Comparison of ENCODE assay signal across 8 mouse cellular contexts in the genomic region with DNA sequence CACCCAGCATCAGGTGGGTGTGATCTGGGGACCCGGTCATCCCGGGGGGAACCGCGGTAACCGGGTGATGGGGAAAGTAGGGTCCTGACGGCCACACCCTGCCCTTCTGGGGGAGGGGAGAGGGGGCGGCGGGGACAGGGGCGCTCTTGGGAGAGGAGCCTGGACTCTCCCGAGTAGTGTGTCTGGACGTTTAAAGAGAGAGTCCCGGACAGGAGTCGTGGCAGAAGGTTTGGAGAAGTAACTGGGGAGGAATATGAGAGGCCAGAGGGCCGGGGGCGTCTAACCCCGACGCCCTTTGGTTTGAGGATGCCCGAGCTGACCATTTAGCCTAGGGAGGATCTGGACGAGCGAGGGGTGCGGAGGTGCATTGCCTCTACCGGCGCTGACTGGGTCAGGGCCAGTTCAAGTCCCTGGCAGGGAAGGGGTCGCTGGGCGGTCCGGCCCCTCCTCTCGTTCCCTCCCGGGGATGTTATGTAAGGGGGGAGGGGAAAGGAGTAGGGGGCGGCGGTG. TPM values are rescaled to one million over a fixed set of nuclear protein-coding genes. Genes with fewer than 3 reads are reported as not detected.
DNase-seq lines count a peak whose midpoint lies in the region; ATAC-seq and TF ChIP-seq lines count a peak whose summit lies in the region.

No protein-coding gene starts in this region.

- peak overlapping the region; percentile 98 for H3K4me2 ChIP-seq in hindbrain, embryonic 13.5 days
- H3K4me2 ChIP-seq in midbrain, embryonic 15.5 days, result peak overlapping the region; percentile 95

- peaks cover 36% of the 10 kb centered on the region for H3K4me1 ChIP-seq in liver, adult 2 months (ENCODE audit: control insufficient read depth, insufficient read depth, low read length)
- H3K4me1 ChIP-seq in cortical plate, adult 2 months (ENCODE audit: control insufficient read depth, insufficient read depth, low read length), result peaks cover 6% of the 10 kb centered on the region
- H3K4me1 ChIP-seq in hindbrain, embryonic 13.5 days (replicated peaks), result peaks cover 36% of the 10 kb centered on the region
- H3K4me1 ChIP-seq in midbrain, embryonic 15.5 days, result peaks cover 30% of the 10 kb centered on the region

- peak; percentile 50 for ATAC-seq in hindbrain, embryonic 13.5 days (ENCODE audit: low FRiP score)
- peak; percentile 9; the same call in 1 of the 2 replicates for ATAC-seq in midbrain, embryonic 15.5 days (replicated peaks)
- no peak for ATAC-seq in frontal cortex, adult (ENCODE audit: low TSS enrichment)

- peak overlapping the region; percentile 97 for H3K27ac ChIP-seq in liver, adult 2 months (replicated peaks; ENCODE audit: insufficient read depth, low read depth, low read length)
- peak overlapping the region; percentile 69; the same call in 1 of the 2 replicates for H3K27ac ChIP-seq in cortical plate, adult 2 months (ENCODE audit: insufficient read depth, low read length)
- peak overlapping the region; percentile 78 for H3K27ac ChIP-seq in hindbrain, embryonic 13.5 days
- peak overlapping the region; percentile 72 for H3K27ac ChIP-seq in midbrain, embryonic 15.5 days

- DNase-seq in liver, adult 2 months (ENCODE audit: extremely low read depth, low read depth, low spot score), result no peak
- no peak for DNase-seq in liver
- DNase-seq in thymus, postnatal 4 days, result no peak
- no peak for DNase-seq in urinary bladder, adult 18-20 months (ENCODE audit: low spot score in 2 of 2)

- TF ChIP-seq POLR2A in liver, adult 2 months (IDR thresholded peaks at IDR 0.05; ENCODE audit: extremely low read depth, insufficient read depth, low read length), result peak; percentile 40; the same call in 1 of the 2 replicates
- TF ChIP-seq POLR2A in cortical plate, adult 2 months (IDR thresholded peaks at IDR 0.05; ENCODE audit: extremely low read depth, insufficient read depth, low read length), result no peak

- peak overlapping the region; percentile 87 for H3K9ac ChIP-seq in liver, adult 2 months (ENCODE audit: low read depth, low read length)
- H3K9ac ChIP-seq in hindbrain, embryonic 13.5 days, result peak overlapping the region; percentile 81
- peak overlapping the region; percentile 64 for H3K9ac ChIP-seq in midbrain, embryonic 15.5 days

- WGBS in liver, adult 2 months, result under 1% methylated on average over 29 of the region's 30 CpGs
- under 1% methylated on average over 30 of the region's 30 CpGs for WGBS in hindbrain, embryonic 13.5 days
- under 1% methylated on average over 30 of the region's 30 CpGs for WGBS in midbrain, embryonic 15.5 days

- peaks cover 25% of the 10 kb centered on the region for H3K36me3 ChIP-seq in liver, adult 2 months (ENCODE audit: control insufficient read depth, insufficient read depth, low read length)
- peaks cover 20% of the 10 kb centered on the region for H3K36me3 ChIP-seq in hindbrain, embryonic 13.5 days
- peaks cover 12% of the 10 kb centered on the region for H3K36me3 ChIP-seq in midbrain, embryonic 15.5 days (replicated peaks)

- peak overlapping the region; percentile 91 for H3K4me3 ChIP-seq in liver, adult 2 months (ENCODE audit: insufficient read depth, low read depth, low read length)
- H3K4me3 ChIP-seq in cortical plate, adult 2 months (ENCODE audit: insufficient read depth, low read length), result peak overlapping the region; percentile 79
- peak overlapping the region; percentile 76 for H3K4me3 ChIP-seq in hindbrain, embryonic 13.5 days
- peak overlapping the region; percentile 78 for H3K4me3 ChIP-seq in midbrain, embryonic 15.5 days

- peaks cover 4% of the 10 kb centered on the region; the same call in 1 of the 2 replicates for H3K79me2 ChIP-seq in liver, adult 2 months (ENCODE audit: control insufficient read depth, insufficient read depth, low read length)

- no peaks in the 10 kb centered on the region for H3K9me3 ChIP-seq in hindbrain, embryonic 13.5 days
- no peaks in the 10 kb centered on the region for H3K9me3 ChIP-seq in midbrain, embryonic 15.5 days

- TF ChIP-seq CTCF in liver, adult 2 months (IDR thresholded peaks at IDR 0.05; ENCODE audit: low read depth, low read length), result no peak
- TF ChIP-seq CTCF in cortical plate, adult 2 months (IDR thresholded peaks at IDR 0.05; ENCODE audit: extremely low read depth, insufficient read depth, low read length), result no peak

- H3K27me3 ChIP-seq in liver, adult 2 months (ENCODE audit: control insufficient read depth, insufficient read depth, low read length), result no peaks in the 10 kb centered on the region
- H3K27me3 ChIP-seq in hindbrain, embryonic 13.5 days, result 0 out of 2 replicates have a peak, but pooled peaks cover 1% of the 10 kb centered on the region
- 0 out of 2 replicates have a peak, but pooled peaks cover 6% of the 10 kb centered on the region for H3K27me3 ChIP-seq in midbrain, embryonic 15.5 days (replicated peaks)

RNA-seq across cellular contexts. Expression of a gene that starts 0.3 kb away (rescaled TPM):
- 121 and 238 TPM in 2 replicates for total RNA-seq in liver, adult 2 months (2014; rRNA removed)
- polyA plus RNA-seq in liver, adult 2 months (2012; rRNA removed), result 237 and 265 TPM in 2 replicates
- polyA plus RNA-seq in cortical plate, adult 2 months (2012; rRNA removed), result 0.89 and 1.3 TPM in 2 replicates
- 2.7 and 3.4 TPM in 2 replicates for polyA plus RNA-seq in hindbrain, embryonic 13.5 days (2015; fragmentation: Nextera tagmentation; extraction: Ambion mirVana)
- 2.2 and 2.8 TPM in 2 replicates for polyA plus RNA-seq in midbrain, embryonic 15.5 days (2015; fragmentation: Nextera tagmentation; extraction: Ambion mirVana)

RNA-seq across cellular contexts. Expression of a gene that starts 7.3 kb away (rescaled TPM):
- 14.4 and 30.4 TPM in 2 replicates for total RNA-seq in liver, adult 2 months (2014; rRNA removed)
- 20.3 and 21.5 TPM in 2 replicates for polyA plus RNA-seq in liver, adult 2 months (2012; rRNA removed)
- 12.8 and 14.1 TPM in 2 replicates for polyA plus RNA-seq in cortical plate, adult 2 months (2012; rRNA removed)
- polyA plus RNA-seq in hindbrain, embryonic 13.5 days (2015; fragmentation: Nextera tagmentation; extraction: Ambion mirVana), result 6.2 and 7.1 TPM in 2 replicates
- 8.4 and 8.7 TPM in 2 replicates for polyA plus RNA-seq in midbrain, embryonic 15.5 days (2015; fragmentation: Nextera tagmentation; extraction: Ambion mirVana)

RNA-seq across cellular contexts. Expression of a gene that starts 22.4 kb away (rescaled TPM):
- total RNA-seq in liver, adult 2 months (2014; rRNA removed), result 687 and 824 TPM in 2 replicates
- 1,567 and 1,654 TPM in 2 replicates for polyA plus RNA-seq in liver, adult 2 months (2012; rRNA removed)
- polyA plus RNA-seq in cortical plate, adult 2 months (2012; rRNA removed), result 0.15 and 0.26 TPM in 2 replicates
- 0.12 TPM in 1 of 2 replicates, not detected in the other for polyA plus RNA-seq in hindbrain, embryonic 13.5 days (2015; fragmentation: Nextera tagmentation; extraction: Ambion mirVana)
- 0.37 TPM in 1 of 2 replicates, not detected in the other for polyA plus RNA-seq in midbrain, embryonic 15.5 days (2015; fragmentation: Nextera tagmentation; extraction: Ambion mirVana)

RNA-seq across cellular contexts. Expression of a gene that starts 24.8 kb away (rescaled TPM):
- total RNA-seq in liver, adult 2 months (2014; rRNA removed), result 72.8 and 102 TPM in 2 replicates
- 59.4 and 63.3 TPM in 2 replicates for polyA plus RNA-seq in liver, adult 2 months (2012; rRNA removed)
- polyA plus RNA-seq in cortical plate, adult 2 months (2012; rRNA removed), result 88.8 and 89.2 TPM in 2 replicates
- 49.2 and 51.8 TPM in 2 replicates for polyA plus RNA-seq in hindbrain, embryonic 13.5 days (2015; fragmentation: Nextera tagmentation; extraction: Ambion mirVana)
- 54.8 and 56.4 TPM in 2 replicates for polyA plus RNA-seq in midbrain, embryonic 15.5 days (2015; fragmentation: Nextera tagmentation; extraction: Ambion mirVana)

RNA-seq across cellular contexts. Expression of a gene that starts 39.3 kb away (rescaled TPM):
- 810 and 1,243 TPM in 2 replicates for total RNA-seq in liver, adult 2 months (2014; rRNA removed)
- polyA plus RNA-seq in liver, adult 2 months (2012; rRNA removed), result 891 and 972 TPM in 2 replicates
- 13.7 and 15.9 TPM in 2 replicates for polyA plus RNA-seq in cortical plate, adult 2 months (2012; rRNA removed)
- 55.4 and 63.1 TPM in 2 replicates for polyA plus RNA-seq in hindbrain, embryonic 13.5 days (2015; fragmentation: Nextera tagmentation; extraction: Ambion mirVana)
- 29.8 and 42.7 TPM in 2 replicates for polyA plus RNA-seq in midbrain, embryonic 15.5 days (2015; fragmentation: Nextera tagmentation; extraction: Ambion mirVana)

Comparison
In these comparisons a context has a peak if more than half of its experiments do, and no peak if none do; other contexts are left out.
1. RNA of a gene that starts 0.3 kb away (polyA plus RNA-seq): 237 to 265 TPM in liver, adult 2 months; 2.7 to 3.4 TPM in hindbrain, embryonic 13.5 days, 2.2 to 2.8 TPM in midbrain, embryonic 15.5 days and 0.89 to 1.3 TPM in cortical plate, adult 2 months; every median in the first group is over 10 times any median in the second.
2. RNA of a gene that starts 22.4 kb away (polyA plus RNA-seq): 1,567 to 1,654 TPM in liver, adult 2 months; 0.15 to 0.26 TPM in cortical plate, adult 2 months, 0.37 TPM in midbrain, embryonic 15.5 days and 0.12 TPM in hindbrain, embryonic 13.5 days; every median in the first group is over 1,000 times any median in the second.
3. Peak in every context shown above with its lines, with median percentiles within 50 percentile points of each other: H3K27ac ChIP-seq, H3K4me3 ChIP-seq and H3K9ac ChIP-seq.